Mouse (Mus musculus) MN1 (cell line): ENCODE measurements at regions not wholly inside any gene's neighbourhood (a gene's known extent, or its start where the extent isn't known, plus 50 kb on each side); places are given as distances from the start of the nearest gene placed in this dataset.
"Not testable (repeated sequence)": the region's sequence is repeated elsewhere in the genome, so short reads cannot be mapped to it uniquely, and the experiment has no call there.

Experiments
- DNase-seq: peaks from one replicate; pipeline ENCODE4 v3.0.0-alpha.2; 2016; ENCODE audit warnings: low spot score

DNA sequence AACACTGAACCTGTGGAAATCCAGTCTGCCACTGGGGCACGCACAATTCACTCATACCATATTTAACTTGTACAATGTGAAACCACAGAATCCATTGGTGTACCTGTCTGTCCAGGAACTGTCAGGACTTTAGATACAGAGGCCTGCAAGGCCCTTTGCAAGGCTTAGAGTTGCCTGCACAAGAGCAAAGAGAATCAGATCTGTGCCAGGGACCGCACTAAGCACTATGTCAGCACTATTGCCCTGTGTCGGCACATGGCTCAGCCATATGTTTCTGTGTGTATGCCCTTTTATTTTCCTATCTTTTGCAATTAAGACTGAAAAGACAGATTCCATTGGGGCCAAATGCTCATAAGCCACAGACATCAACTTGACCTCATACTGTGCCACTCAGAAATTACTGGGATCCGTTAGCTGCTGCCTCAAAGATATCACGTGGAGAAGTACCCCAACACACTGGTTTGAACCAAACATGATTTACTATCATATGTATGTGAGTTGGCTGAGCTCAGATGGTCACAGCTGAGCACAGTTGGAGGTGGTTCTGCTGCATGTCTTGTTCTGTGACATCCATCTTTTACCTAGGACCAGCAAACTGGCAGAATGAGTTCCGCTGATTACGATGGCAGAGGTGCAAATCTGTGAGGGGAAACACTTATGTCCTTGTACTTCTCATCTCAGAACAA, 181.7 kb upstream of the Prkcq start:
- DNase-seq = no peak

DNA sequence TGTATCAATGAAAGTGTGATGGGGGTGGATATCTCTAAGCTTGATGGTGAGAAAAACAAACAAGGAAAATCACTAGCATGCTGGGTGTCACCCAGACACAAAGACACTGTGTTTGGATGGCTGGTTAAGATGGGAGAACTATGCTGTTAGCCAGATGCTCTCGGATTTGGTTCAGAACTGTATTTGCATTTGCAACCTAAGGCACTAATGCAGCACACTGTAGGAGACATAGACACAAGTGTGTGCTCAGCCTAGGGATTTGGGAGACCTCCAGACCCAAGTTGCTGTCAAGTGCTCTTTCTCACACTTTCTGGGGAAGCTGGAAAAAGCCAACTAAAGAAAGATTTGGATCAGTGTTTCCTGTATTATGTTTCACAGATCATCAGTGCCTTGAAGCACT, 173.1 kb upstream of the Prkcq start:
- no peak for DNase-seq

DNA sequence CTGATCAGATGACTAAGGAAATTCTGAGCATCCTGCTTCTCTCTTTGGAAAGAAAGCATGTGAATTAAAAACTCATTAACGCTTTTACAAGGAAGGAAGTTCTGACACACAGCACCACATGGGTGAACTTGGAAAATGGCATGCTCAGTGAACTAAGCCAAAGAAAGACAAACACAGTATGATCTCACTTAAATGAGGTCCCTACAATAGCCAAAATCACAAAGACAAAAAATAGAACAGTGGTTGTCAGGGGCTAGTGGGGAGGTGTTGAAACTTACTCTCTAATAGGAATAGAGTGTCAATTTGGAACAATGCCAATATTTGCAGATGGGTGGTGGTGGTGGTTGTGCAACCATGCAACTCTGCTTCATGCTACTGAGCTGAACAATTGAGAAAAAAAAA, 172.7 kb upstream of the Prkcq start:
- DNase-seq = no peak

DNA sequence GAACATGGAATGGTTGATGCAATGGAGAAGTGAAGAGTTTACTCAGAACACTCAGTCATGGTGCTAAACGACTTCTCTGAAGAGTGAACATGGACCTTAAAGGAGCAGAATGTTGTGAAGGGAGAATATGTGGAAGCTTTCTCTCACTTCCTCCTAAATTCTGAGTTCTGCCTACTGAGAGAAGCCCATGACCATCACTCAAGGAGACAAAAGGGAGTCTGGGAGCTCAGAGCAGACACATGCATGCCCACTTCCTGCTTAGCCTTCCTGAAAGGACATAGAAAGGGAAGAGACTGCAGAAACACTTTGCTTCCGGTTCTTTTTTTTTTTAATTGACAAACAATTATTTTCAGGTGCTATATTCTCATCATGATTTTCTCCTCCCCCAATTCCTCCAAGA, 166.1 kb upstream of the Prkcq start:
- DNase-seq = no peak

DNA sequence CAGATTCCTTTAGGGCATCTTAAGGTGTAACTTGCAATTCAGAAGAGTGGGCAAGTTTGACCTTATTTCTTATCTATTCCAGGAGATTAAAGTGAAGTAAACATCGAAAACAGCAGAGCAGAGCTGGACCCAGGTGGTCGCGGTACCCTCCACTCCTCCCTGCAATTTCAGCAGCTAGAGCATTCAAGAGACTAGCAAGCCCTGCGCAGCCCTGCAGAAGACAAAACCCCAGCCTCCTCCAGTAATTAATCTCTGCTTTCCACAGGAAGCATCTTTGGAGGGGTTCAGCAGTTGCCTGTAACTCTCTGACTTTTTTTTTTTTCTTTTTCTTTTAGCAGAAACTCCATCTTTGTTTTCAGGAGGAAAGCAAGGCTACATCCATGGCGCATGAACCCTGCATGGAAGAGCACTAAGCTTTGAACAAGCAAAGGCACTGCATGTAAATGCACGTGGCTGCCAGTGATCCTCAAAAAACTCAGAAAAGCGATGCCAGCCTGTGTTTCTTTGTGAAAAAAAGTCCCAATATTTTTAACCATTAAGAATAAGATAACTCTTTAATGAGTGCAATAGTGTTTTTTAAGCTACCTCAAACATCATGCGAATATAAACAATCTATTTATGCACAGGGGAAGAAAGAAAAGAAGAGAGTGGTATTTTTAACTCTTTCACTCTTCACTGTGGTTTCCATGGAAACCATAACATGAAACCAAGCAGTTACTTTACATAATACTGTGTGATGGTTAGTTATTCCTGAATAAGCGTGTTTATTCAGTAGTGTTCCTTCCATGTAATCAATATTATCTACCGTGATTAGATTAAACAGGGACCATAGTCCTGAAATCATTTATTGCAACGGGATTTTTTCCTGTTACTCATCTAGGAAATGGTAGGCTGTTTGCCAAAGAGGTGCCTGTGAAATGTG, 160.6 kb upstream of the Prkcq start:
- DNase-seq = no peak

DNA sequence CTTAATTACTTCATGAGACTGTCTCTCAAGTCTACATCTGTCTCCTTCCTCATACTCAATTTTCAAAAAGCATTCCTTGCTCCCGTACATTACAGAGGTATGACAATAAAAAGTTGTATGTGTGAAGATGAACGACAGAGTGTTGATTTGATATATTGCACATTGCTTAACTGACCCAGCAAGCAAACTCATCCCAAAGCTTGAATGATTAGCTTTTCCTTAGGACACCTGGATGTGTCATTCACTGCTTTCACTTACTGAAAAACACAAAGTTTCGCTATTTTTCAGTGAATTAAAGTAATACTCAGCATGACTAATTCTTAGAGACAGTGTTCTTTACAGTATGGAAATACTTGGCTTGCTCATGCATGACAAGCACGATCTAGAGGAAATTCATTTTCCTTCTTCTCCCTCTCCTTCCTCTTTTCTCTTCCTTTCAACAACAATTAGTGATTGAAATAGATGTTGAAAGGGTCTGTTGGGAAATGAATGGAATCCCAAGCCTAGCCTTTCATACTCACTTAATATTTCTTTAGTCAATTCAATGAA, 159.5 kb upstream of the Prkcq start:
- DNase-seq = no peak

DNA sequence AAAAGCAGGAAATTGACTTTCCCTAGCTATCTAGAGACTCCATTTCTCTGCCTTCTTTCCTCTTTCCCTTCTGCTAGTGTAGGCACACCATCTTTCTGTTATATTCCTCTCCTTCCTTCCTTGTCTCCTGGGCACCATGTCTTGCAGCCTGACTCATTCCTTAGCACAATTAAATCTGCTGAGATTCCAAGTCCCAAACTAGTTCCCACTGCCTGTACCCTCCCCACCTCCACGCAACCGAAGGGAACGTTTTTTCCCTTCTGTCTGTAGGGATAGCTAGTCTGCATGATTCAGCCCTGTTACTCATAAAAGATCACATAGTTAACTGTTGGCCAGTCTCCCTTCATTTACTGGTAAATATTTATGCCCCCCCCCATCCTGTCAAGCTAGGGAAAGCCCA, 158.8 kb upstream of the Prkcq start:
- no peak for DNase-seq

DNA sequence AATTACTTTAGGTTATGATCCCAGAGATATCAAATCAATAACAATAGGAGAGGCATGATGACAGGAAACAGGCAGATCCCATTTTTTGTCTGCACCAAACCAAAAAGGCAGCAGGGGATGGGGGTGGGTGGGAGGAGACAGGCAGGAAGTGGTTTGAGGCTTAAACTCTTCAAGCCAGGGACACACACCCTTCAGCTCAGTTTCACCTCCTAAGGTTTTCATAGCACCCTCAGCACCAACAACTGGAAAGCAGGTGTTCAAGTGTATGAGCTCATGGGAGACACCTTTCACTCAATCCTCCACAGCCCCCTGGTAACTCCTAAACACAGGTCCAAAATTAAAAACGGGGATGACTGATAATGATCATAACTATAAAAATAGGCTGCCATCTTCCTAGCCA, 155.5 kb upstream of the Prkcq start:
- DNase-seq = no peak

DNA sequence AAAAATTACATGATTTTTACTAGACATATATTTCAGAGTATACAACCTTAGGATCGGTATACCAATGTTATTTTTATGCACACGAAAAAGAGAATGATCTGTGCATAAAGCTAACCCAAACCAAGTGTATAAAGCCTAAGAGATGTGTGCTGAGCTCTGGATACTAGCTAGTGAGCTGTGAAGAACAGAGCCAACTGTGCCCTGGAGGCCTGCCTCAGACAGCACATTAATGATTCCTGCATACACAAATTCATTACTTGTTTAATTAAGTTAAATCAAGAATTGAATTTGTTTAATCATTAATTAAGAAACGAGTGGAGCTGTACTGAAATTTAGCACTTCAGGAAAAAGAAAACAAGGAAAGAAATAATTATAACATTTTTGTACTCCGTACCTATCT, 139.0 kb upstream of the Prkcq start:
- no peak for DNase-seq

DNA sequence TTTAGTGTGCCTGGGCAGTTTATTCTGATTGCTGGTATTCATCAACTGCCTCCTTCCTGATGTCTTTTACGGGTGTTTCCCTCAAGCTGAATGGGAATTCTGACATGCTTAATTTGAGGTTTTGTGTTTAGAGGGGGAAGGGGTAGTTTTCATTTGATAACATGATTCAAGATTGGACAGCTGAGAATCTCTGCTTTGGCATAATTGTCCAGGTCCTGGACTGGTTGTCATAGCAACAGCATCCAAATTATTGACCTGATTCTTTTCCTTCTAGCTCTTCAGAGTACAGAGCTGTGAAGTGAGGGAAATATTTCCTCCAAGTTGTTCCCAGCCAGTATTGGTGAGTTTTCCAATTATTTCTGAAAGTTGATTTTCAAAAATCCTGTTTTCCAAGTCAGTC, 137.7 kb upstream of the Prkcq start:
- no peak for DNase-seq

DNA sequence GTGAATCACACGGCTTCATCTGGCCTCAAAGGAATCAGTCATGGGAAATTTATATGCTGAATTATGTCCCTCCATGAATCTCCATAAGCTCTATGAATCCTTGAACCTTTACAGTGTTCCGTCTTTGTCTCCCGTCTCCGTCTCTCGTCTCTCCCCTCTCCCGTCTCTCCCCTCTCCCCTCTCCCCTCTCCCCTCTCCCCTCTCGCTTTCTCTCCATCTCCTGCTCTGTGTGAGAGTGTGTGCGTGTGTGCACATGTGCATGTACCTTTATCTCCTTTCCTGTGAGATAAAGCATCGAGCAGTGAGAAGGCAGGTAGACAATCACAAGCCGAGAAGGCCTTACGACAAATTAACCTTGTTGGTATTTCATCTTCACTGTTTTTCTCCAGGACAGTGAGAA, 134.6 kb upstream of the Prkcq start:
- no peak for DNase-seq

DNA sequence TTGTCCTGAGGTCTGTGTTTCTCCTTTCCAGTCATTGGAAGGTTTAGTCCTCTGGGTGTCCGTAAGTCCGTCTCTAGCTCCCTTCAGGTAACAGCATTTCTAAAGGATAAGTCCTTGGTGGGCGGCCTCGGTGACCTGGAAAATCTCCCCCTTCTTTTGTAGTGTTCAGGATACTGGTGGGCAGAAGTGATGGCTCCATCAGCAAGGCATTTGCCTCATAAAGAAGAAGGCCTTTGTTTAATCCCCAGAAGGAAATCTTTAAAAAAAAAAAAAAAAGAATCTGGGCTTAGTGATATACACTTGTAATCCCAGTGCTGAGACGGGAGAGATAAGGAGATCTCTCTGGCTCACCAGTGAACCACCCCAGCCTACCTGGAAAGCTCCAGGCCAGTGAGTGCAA, 133.5 kb upstream of the Prkcq start:
- no peak for DNase-seq

DNA sequence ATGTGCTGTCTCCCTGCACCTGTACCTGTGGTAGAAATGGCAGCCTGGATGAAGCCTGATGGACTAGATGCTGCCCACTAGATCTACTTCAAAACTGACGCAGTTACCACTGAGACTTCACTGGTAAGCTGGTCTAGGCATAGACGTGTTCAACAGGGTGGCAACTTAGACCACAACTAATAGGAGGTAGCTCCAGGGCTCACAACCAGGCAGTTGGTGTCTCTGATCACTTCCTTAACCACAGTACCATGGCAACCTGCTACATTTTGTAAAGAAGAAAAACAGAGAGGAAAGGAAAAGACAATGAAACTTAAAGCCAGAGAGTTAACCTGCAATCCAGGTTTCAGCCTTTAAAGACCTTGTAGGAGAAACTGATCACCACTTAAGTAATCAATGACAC, 131.9 kb upstream of the Prkcq start:
- no peak for DNase-seq

DNA sequence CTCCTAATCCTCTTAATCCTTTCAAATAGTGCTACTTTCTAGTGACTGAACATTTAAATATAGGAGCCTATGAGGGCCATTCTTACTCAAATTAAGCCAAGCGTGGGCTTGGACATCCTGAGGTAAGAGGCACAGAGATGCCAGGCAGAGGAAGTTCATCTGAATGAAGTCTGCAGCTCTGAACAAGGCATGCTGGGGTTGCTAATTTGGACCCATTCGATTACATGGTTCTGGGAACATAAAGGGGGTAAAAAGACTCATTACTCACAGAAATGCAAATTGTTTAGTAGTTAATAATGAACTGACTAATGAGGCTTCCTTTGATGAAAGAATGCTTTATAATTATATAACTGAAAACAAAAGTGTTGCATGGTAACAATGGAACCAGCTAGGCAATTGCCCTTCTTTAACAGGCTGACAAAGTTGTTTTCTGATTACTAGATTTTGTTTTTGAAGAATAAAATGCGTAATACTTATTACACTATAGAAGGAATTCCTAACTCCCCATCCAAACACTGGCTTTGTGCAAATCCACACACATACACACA, 127.1 kb upstream of the Prkcq start:
- no peak for DNase-seq

DNA sequence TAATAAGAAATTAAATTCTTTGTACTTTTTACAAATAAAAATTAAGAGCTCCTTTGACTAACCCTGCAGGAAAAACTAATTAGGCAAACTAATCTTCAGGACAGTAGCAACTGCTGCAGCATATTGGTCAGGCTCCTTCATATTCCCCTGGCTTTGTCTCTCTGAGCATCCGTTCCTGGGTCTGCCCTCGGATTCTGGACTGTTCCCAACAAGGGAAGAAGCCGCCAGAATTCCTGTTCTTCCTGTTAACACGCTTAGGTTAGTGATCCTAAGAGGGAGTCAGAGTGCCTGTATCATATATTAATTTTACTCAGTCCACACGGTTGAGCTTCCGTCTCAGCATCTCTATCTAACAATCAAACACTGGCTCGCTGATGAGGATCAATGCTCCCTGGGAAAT, 120.3 kb upstream of the Prkcq start:
- DNase-seq = no peak

DNA sequence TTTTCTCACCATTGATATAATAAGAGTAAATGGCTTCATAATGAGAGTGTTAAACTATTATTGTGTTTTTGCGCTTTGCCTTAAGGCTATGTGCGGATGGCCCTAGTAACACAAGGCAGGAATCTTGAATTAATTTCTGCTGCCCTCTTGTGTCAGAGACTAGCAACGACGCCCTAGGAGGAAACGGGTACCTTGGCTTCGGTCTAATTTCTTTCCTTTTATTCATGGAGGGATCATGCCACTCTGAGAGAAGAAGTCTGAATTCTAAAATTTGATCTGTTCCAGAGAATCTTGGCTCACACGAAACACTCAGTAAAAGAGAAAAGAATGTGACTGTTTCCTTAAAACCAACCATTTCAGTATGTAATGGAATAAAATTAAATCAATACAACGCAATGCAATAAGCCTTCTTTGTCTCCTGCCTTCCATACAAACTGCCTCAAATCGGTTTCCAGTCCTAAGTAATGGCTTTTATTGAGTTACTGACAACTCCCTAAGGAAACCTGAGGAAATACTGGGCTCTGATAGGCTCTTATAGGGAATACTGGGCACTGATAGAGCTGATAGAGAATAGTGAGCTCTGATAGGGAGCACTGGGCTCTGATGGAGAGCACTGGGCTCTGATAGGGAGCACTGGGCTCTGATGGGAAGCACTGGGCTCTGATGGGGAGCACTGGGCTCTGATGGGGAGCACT, 112.0 kb upstream of the Prkcq start:
- peak; percentile 18 for DNase-seq

DNA sequence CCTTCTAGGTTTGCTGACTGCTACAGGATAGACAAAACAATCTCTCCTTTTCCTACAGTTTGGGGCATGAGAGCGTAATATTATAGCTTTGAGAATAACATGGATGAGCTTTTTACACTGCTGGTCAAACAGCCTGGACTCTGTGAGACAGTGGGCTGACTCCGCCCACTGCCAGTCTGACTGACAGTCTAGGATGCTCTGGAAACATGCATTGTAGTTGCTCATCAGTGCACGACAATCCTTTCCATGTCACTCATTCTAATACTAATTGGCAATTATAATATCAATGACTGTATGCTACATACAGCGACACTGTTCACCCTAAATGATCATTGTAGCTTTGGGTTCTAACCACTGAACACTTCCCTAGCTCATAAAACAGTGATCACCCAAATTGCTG, 104.5 kb upstream of the Prkcq start:
- no peak for DNase-seq

DNA sequence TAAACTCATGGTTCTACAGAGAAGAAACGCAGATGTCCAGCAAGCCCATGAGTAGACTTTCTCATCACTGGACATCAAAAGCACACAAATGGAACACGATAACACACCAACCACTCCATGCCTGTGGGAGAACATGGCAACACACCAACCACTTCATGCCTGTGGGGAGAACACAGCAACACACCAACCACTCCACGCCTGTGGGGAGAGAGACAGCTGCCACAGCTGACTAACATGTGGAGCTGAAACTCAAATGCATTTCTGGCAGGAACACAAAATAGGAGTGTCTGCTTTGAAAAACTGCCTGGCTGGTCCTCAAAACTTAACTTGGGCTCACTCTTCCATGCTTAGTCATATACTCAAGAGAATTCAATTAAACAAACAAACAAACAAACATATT, 88.4 kb upstream of the Prkcq start:
- DNase-seq = no peak

DNA sequence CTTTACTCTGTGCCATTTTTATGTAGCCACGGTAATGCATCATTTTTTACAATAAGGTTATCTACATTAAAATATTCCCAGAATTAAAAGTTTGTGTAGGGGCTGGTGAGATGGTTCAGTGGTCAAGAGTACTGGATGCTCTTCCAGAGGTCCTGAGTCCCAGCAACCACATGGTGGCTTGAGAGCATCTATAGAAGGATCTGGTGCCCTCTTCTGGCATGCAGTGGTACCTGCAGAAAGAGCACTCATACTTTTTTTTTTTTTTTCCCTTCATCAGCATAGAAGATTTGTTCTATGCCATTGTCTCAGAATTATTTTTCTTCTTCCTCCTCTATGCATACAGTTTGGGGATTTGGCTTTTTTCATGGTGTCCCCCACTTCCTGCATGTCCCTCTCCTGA, 84.9 kb upstream of the Prkcq start:
- no peak for DNase-seq

DNA sequence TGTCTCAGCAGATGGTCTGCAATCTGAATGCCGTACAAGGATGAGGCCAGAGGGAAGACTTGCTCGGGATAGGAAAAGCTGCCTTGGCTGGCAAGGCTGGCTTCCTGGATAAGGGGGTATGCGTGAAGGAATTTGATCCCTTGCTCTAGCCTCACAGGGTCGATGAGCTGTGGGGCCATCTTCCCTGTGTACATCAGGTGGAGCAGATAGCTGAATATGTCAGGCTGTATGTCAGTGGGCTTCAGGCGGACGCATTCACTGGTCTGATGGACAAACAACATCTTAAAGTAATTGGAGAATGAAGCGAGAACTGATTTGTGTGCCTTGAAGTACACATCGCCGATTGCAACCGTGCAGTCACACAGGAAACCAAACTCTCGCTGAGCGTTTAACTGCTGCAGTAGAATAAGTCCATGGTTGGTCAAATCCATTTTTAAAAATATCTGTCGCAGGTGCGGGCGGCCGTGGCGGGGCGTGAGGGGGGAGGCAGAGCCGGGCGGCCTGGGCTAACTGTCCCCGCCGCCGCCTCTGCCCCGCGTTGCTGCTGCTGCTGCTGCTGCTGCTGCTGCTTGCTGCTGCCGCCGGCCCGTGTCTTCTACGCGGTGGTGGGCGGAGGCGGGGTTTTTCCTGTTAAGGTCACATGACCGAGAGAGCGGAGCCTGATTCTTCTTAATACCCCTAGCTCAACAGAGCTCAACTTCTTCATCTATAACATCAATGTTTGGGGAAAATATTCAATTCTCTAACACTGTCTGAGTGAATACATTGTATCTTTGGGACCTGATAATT, 71.9 kb upstream of the Prkcq start:
- DNase-seq = not testable (repeated sequence)

DNA sequence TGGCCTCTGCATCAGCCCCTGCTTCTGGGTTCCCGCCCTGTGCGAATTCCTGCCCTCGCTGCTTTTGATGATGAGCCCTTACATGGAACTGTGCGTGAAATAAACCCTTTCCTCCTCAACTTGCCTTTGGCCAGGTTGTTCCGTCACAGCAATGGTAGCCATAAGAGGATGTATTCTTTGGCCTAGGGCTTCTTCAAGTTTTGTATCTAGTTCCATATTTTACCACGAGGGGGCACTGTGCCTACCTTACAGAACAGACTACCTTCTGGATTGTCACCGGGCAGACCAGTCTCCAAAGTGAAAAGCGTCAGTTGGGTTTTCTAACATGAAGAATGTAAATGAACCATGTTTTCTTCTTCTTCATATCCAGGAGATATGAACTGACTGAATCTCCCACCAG, 58.7 kb upstream of the Prkcq start:
- DNase-seq = no peak

DNA sequence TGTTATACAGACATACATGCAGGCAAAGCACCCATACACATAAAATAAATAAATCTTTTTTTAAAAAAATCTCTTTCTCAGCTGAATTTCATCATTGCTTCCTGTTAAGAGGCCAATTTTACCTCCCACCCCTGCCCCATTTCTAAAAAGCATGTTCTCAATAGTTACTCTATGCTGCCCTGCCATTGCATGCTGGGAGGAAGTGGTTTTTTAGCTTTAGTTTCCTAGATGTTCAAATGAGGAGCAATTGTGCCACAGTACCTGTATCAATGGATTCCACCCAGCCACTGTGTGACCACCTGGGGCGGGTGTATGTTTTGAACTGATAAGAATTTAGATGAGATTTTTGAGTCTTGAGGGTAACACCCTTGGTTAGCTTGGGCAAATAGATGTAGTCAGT, 53.3 kb upstream of the Prkcq start:
- DNase-seq = no peak
